Mouse (Mus musculus): ENCODE measurements around the gene Iqgap3. TPM values are rescaled to one million over a fixed set of nuclear protein-coding genes. Genes with fewer than 3 reads are reported as not detected.

The Iqgap3 gene
- total and polyA plus RNA-seq, 2 experiments from 2014 or later, result 3.6 to 9.6 TPM

DNA sequence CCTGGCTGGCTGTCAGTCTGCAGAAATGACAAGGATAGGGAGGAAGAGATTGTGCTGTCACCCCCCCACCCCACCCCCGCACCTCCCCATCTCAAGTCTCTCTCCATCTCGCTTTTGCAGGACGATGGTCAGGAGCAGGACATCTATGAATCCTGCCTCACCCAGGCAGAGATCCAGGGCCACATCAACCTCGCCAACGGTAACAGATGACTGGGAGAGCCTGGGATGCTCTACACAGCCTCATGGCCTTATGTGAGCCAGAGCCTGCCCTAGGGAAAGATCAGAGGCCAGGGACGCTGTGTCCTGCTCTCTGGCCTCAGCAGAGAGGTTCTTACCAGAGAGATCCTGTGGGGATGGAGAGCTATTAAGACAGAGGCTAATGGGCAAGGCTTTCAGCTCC is 8.8 kb downstream of the Iqgap3 start:
- Histone ChIP-seq H3K4me2 (ENCODE audit: low read depth, low read length) (no peak overlapping the region), H3K27ac (no peak overlapping the region), H3K27me3 (ENCODE audit: insufficient read depth, low read length) (no peaks in the 10 kb centered on the region), H3K4me3 (ENCODE audit: low read length) (no peak overlapping the region), H3K36me3 (ENCODE audit: insufficient read depth, low read length) (no peaks in the 10 kb centered on the region), H3K9ac (replicated peaks; ENCODE audit: low read length) (no peak overlapping the region), H3K4me1 (ENCODE audit: insufficient read depth, low read length) (no peaks in the 10 kb centered on the region), H3K9me3 (ENCODE audit: low read length) (no peaks in the 10 kb centered on the region)
- no peak for TF ChIP-seq CTCF (IDR thresholded peaks at IDR 0.05; ENCODE audit: low read depth)
- DNase-seq (ENCODE audit: low spot score), result no peak
- ATAC-seq, result no peak
- 92% methylated on average over 6 of the region's 6 CpGs for WGBS

DNA sequence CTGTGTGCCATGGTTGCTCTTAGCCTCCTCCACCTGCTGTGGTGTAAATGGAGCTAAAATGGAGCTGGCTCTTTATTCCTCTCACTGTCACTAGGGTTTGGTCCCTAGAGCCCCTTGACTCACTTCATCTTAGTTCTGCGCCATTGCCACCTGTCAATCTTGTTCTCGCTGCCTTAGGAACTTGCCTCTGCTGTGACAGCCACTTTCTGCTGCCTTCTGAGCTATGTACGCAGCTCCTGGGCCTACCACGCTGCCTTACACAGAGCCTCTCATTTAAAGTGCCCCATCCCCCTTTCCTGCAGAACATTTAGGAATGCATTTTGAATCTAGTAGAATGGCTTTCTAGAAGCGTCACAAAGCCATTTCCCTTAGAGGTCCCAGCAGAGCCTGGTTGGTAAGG is 12.4 kb downstream of the Iqgap3 start:
- ATAC-seq (peak; percentile 72), DNase-seq (ENCODE audit: low spot score) (peak; percentile 27)
- no peaks in the 10 kb centered on the region for H3K9me3 ChIP-seq (ENCODE audit: low read length)
- TF ChIP-seq CTCF (IDR thresholded peaks at IDR 0.05; ENCODE audit: low read depth), result no peak
- peak overlapping the region; percentile 54 for H3K27ac ChIP-seq
- H3K4me2 ChIP-seq (ENCODE audit: low read depth, low read length), result no peak overlapping the region
- WGBS, result 65% methylated on average over 5 of the region's 5 CpGs
- H3K4me1 ChIP-seq (ENCODE audit: insufficient read depth, low read length), result no peaks in the 10 kb centered on the region
- H3K9ac ChIP-seq (replicated peaks; ENCODE audit: low read length), result 0 out of 2 replicates have a peak overlapping the region, but pooled peaks have one; percentile 24
- no peak overlapping the region for H3K4me3 ChIP-seq (ENCODE audit: low read length)
- no peaks in the 10 kb centered on the region for H3K27me3 ChIP-seq (ENCODE audit: insufficient read depth, low read length)
- no peaks in the 10 kb centered on the region for H3K36me3 ChIP-seq (ENCODE audit: insufficient read depth, low read length)

DNA sequence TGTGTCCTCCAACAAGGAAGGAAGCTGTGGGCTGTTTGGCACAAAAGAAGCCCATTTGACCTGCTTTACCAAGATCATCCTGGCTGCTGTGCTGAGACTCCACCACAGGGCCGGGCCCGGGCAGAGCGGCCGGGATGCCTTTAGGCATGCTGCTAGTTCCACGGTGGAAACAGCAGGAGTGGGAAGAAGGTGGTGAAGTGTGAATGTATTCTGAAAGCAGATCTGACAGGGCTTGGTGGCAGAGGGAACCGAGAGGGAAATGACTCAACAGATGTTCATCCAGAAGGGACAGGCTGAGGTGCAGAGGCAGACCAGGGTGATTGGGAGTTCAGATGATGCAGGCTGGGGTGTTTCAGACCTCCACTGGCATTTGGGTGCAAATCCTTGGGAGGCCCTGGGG is 15.9 kb downstream of the Iqgap3 start:
- H3K36me3 ChIP-seq (ENCODE audit: insufficient read depth, low read length), result no peaks in the 10 kb centered on the region
- 81% methylated on average over 6 of the region's 6 CpGs for WGBS
- TF ChIP-seq CTCF (IDR thresholded peaks at IDR 0.05; ENCODE audit: low read depth), result no peak
- DNase-seq (ENCODE audit: low spot score), result no peak
- no peaks in the 10 kb centered on the region for H3K4me1 ChIP-seq (ENCODE audit: insufficient read depth, low read length)
- no peak overlapping the region for H3K27ac ChIP-seq
- no peak overlapping the region for H3K4me3 ChIP-seq (ENCODE audit: low read length)
- ATAC-seq, result no peak
- no peak overlapping the region for H3K4me2 ChIP-seq (ENCODE audit: low read depth, low read length)
- no peaks in the 10 kb centered on the region for H3K9me3 ChIP-seq (ENCODE audit: low read length)
- no peak overlapping the region for H3K9ac ChIP-seq (replicated peaks; ENCODE audit: low read length)
- no peaks in the 10 kb centered on the region for H3K27me3 ChIP-seq (ENCODE audit: insufficient read depth, low read length)

DNA sequence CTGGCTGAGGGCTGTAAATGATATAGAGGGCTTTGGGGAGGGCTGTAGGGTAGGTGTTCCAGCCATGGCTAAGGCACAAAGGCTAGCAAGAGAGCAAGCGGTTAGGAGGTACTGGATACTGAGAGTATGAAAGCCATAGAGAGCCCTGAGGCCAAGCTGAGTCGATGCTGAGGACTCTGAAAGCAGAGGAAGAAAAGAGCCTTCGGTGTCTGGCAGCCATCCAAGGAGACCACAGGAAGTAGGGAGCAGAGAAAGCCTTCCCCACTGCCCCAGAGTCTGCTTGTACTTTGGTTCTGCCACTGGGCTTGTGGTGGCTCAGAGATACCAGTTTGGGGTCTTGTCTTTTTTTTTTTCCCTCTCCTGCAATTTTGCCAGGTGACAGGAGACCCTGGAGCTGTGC is 18.5 kb downstream of the Iqgap3 start:
- Histone ChIP-seq H3K4me2 (ENCODE audit: low read depth, low read length) (no peak overlapping the region), H3K9me3 (ENCODE audit: low read length) (no peaks in the 10 kb centered on the region), H3K27ac (0 out of 2 replicates have a peak overlapping the region, but pooled peaks have one; percentile 20), H3K27me3 (ENCODE audit: insufficient read depth, low read length) (no peaks in the 10 kb centered on the region), H3K9ac (replicated peaks; ENCODE audit: low read length) (no peak overlapping the region), H3K4me1 (ENCODE audit: insufficient read depth, low read length) (no peaks in the 10 kb centered on the region), H3K36me3 (ENCODE audit: insufficient read depth, low read length) (no peaks in the 10 kb centered on the region), H3K4me3 (ENCODE audit: low read length) (no peak overlapping the region)
- DNase-seq (ENCODE audit: low spot score), result peak; percentile 51
- no peak for TF ChIP-seq CTCF (IDR thresholded peaks at IDR 0.05; ENCODE audit: low read depth)
- 45% methylated on average over 3 of the region's 3 CpGs for WGBS
- no peak for ATAC-seq

DNA sequence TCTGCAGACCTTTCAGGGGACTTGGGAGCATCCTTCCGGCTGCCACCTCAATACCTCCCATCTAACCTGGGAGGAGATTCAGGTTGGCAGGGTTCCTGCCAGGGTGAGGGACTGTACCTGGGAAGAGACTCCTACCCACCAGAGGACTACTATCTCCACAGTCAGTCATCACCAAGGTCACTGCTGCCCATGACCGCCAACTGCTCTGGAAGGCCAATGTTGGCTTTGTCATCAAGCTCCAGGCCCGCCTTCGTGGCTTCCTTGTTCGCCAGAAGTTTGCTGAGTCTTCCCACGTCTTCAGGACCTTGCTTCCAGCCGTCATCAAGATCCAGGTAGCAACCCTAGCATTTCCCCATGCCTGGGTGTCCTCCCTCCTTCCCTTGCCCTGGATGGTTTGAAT is 20.0 kb downstream of the Iqgap3 start:
- Histone ChIP-seq H3K4me2 (ENCODE audit: low read depth, low read length) (no peak overlapping the region), H3K36me3 (ENCODE audit: insufficient read depth, low read length) (no peaks in the 10 kb centered on the region), H3K4me1 (ENCODE audit: insufficient read depth, low read length) (no peaks in the 10 kb centered on the region), H3K9ac (replicated peaks; ENCODE audit: low read length) (no peak overlapping the region), H3K27me3 (ENCODE audit: insufficient read depth, low read length) (no peaks in the 10 kb centered on the region), H3K4me3 (ENCODE audit: low read length) (no peak overlapping the region), H3K9me3 (ENCODE audit: low read length) (no peaks in the 10 kb centered on the region), H3K27ac (no peak overlapping the region)
- DNase-seq (ENCODE audit: low spot score) (no peak), ATAC-seq (no peak)
- 94% methylated on average over 7 of the region's 7 CpGs for WGBS
- no peak for TF ChIP-seq CTCF (IDR thresholded peaks at IDR 0.05; ENCODE audit: low read depth)

- Histone ChIP-seq H3K4me3 (ENCODE audit: low read length) (no peak overlapping the region), H3K4me1 (ENCODE audit: insufficient read depth, low read length) (no peaks in the 10 kb centered on the region), H3K27ac (no peak overlapping the region), H3K27me3 (ENCODE audit: insufficient read depth, low read length) (no peaks in the 10 kb centered on the region), H3K9ac (replicated peaks; ENCODE audit: low read length) (no peak overlapping the region), H3K4me2 (ENCODE audit: low read depth, low read length) (no peak overlapping the region), H3K9me3 (ENCODE audit: low read length) (no peaks in the 10 kb centered on the region), H3K36me3 (ENCODE audit: insufficient read depth, low read length) (no peaks in the 10 kb centered on the region)
- ATAC-seq (no peak), DNase-seq (ENCODE audit: low spot score) (no peak)
- 89% methylated on average over 6 of the region's 6 CpGs for WGBS
- no peak for TF ChIP-seq CTCF (IDR thresholded peaks at IDR 0.05; ENCODE audit: low read depth)
These were observed 20.4 kb downstream of the Iqgap3 start for GRCm38 (mm10) chr3:88102196-88102595.

DNA sequence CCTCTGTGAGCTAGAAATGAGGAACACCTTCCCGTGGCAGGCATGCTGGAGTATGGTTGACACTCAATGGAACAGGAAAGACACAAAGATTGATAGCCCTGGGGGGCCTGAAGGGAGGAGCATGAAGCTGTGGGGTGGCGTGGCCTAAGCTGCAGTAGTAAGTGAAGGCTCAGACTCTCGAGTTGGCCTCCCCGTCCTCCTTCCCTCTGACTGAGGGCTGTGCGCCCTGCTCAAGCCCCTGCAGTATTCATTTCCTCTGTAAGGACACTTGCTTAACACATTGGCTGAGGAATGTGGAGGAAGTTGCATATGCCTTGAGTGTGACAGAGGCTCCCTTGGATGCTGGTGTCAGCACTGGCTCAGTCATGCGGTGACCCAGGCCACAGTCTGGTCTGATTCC is 20.8 kb downstream of the Iqgap3 start:
- 90% methylated on average over 6 of the region's 6 CpGs for WGBS
- Histone ChIP-seq H3K9ac (replicated peaks; ENCODE audit: low read length) (no peak overlapping the region), H3K4me3 (ENCODE audit: low read length) (no peak overlapping the region)

More for the DNA sequence above, 20.8 kb downstream of the Iqgap3 start:
- no peak overlapping the region for H3K4me2 ChIP-seq (ENCODE audit: low read depth, low read length)
- H3K9me3 ChIP-seq (ENCODE audit: low read length), result no peaks in the 10 kb centered on the region
- no peaks in the 10 kb centered on the region for H3K27me3 ChIP-seq (ENCODE audit: insufficient read depth, low read length)
- H3K4me1 ChIP-seq (ENCODE audit: insufficient read depth, low read length), result no peaks in the 10 kb centered on the region
- ATAC-seq (no peak), DNase-seq (ENCODE audit: low spot score) (no peak)
- TF ChIP-seq CTCF (IDR thresholded peaks at IDR 0.05; ENCODE audit: low read depth), result no peak
- no peak overlapping the region for H3K27ac ChIP-seq
- H3K36me3 ChIP-seq (ENCODE audit: insufficient read depth, low read length), result no peaks in the 10 kb centered on the region

All from hindbrain, postnatal 0 days (tissue).